Mouse (Mus musculus): ENCODE data around the gene Scn3a.

DNA sequence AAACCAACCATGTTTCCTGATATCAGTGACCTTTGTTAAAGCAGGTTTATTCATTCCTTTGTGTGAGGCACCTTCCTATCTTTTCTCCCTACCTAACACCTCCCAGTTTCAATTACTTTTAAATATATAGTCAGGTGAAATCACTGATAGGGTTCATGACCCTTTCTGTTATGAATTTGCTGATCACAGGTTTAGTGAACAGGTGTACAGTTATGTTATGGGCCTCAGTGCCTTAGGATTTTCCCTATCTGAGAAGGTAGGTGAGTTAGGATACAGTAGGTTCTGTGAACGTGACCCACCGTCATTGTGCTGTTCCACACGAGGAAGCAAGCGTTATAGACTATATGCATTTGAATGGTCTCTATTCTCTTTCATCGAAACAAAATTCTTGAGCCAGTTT is 101.7 kb downstream of the Scn3a start:
- TF ChIP-seq CTCF (IDR thresholded peaks at IDR 0.05; ENCODE audit: extremely low read depth, insufficient read length, insufficient replicate concordance, low read depth, low read length) (no peak), POLR2A (IDR thresholded peaks at IDR 0.05; ENCODE audit: low read depth, low read length) (no peak)
